Mouse (Mus musculus) hindbrain, postnatal 0 days (tissue): ENCODE measurements around the gene Upf1. TPM values are rescaled to one million over a fixed set of nuclear protein-coding genes. Genes with fewer than 3 reads are reported as not detected.

Source experiments
- ATAC-seq: fragments of 200-750 bp; cut with Nextera tagmentation; 2 replicates; pipeline ENCODE4 v1.8.0; 2017; ENCODE audit warnings: mild to moderate bottlenecking, moderate TSS enrichment, moderate library complexity
- DNase-seq: peaks from one replicate; pipeline ENCODE4 v3.0.0-alpha.2; 2015; ENCODE audit warnings: low spot score
- H3K27ac ChIP-seq: fragments of 300-500 bp; sonication (generic); 2 replicates; pipeline ENCODE4 v1.5.1; 2014; ENCODE audit warnings: mild to moderate bottlenecking
- H3K27me3 ChIP-seq: fragments of 300-500 bp; sonication (generic); 2 replicates; pipeline ENCODE4 v1.6.1; 2014; ENCODE audit warnings: low read length, mixed read lengths; ENCODE audit not compliant: insufficient read depth
- H3K36me3 ChIP-seq: fragments of 300-500 bp; sonication (generic); 2 replicates; pipeline ENCODE4 v1.6.1; 2014; ENCODE audit warnings: low read length, mixed read lengths; ENCODE audit not compliant: insufficient read depth
- H3K4me1 ChIP-seq: fragments of 300-500 bp; sonication (generic); 2 replicates; pipeline ENCODE4 v1.6.1; 2014; ENCODE audit warnings: antibody characterized with exemption, low read length, mixed read lengths; ENCODE audit not compliant: insufficient read depth
- H3K4me2 ChIP-seq: fragments of 300-500 bp; sonication (generic); 2 replicates; pipeline ENCODE4 v1.6.1; 2014; ENCODE audit warnings: low read depth, mild to moderate bottlenecking, low read length, moderate library complexity, mixed read lengths
- H3K4me3 ChIP-seq: fragments of 300-500 bp; sonication (generic); 2 replicates; pipeline ENCODE4 v1.5.1; 2014; ENCODE audit warnings: low read length
- H3K9ac ChIP-seq: fragments of 300-500 bp; sonication (generic); replicated peaks from 2 replicates; pipeline ENCODE4 v1.6.1; 2014; ENCODE audit warnings: mild to moderate bottlenecking, low read length, moderate library complexity, mixed read lengths
- H3K9me3 ChIP-seq: fragments of 300-500 bp; sonication (generic); 2 replicates; pipeline ENCODE4 v1.6.1; 2016; ENCODE audit warnings: low read length, mixed read lengths
- CTCF ChIP-seq: IDR thresholded peaks from 2 replicates; pipeline ENCODE4 v1.5.1; 2016; ENCODE audit warnings: antibody characterized with exemption, control low read depth, low read depth
- WGBS: fragments of 180-500 bp; shearing (Covaris S2); extraction: QIAGEN DNeasy Blood & Tissue Kit; methylation state at CpG from one replicate; pipeline ENCODE4 v1.1.7; 2014; 5-methylcytosine and 5-hydroxymethylcytosine counted together
- polyA plus RNA-seq: library from polyadenylated mRNA; unstranded; fragments of >200 nt; fragmentation: Nextera tagmentation; extraction: Ambion mirVana; gene quantifications from 2 replicates; pipeline ENCODE4 v1.2.1, GENCODE M21; 2015
- total RNA-seq: library from RNA; depleted of rRNA; stranded (reverse); fragments of >200 nt; gene quantifications from 2 replicates; pipeline ENCODE4 v1.2.3, GENCODE M21; 2014

Upf1 gene
- total and polyA plus RNA-seq, 2 experiments from 2014 or later, result 8.6 to 48.4 TPM

DNA sequence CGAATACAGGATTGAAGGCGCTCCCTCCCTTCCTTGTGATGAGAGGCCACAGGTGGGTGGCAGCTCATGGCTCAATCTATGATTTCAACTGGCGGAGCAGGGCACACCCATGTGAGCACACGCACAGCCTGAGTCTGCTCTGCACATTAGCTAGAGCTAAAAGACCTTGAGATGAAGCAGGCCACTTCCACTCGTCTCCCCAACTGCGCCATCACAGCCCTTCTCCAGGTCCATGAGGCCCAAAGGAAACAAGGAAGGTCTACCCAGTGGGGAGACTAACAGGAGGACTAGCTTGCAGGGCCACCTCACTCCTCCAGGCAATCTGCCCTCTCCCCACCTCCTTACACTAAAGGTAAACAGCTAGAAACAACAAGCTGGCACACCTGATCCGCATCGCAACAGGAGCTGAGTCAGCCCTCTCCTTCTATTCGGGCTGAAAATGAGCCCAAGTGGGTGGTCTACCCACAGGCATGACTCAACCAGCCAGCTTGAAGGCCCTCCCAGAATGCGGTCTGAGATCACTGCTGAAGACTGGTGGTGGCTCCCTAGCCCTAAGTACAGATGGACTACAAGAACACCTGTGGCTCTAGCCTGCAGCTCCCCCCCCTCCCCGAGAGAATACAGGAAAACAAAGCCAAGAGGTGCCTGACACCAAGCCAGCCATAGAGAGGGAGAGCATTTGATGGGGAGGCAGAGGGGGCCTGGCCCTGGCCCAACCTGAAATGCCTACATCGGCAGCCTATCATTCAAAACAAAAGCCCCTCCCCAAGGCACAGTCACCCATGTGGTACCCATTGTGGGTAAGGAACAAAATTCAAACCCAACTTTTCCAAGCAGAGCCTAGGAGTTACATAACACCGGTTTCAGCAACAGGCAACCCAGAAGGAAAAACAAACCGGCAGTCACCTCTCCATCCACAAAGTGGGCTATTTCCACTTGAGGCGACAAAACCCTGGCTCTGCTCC, 1.8 kb downstream of the Upf1 start:
- no peak for TF ChIP-seq CTCF
- ATAC-seq (no peak), DNase-seq (no peak)
- H3K36me3 ChIP-seq, result 0 out of 2 replicates have a peak, but pooled peaks cover 5% of the 10 kb centered on the region
- WGBS, result 48% methylated on average over 15 of the region's 15 CpGs
- no peak overlapping the region for H3K27ac ChIP-seq
- H3K4me2 ChIP-seq, result peak overlapping the region; percentile 100
- H3K4me1 ChIP-seq, result peaks cover 22% of the 10 kb centered on the region
- no peaks in the 10 kb centered on the region for H3K27me3 ChIP-seq
- peak overlapping the region; percentile 97 for H3K9ac ChIP-seq
- H3K9me3 ChIP-seq, result no peaks in the 10 kb centered on the region
- peak overlapping the region; percentile 100 for H3K4me3 ChIP-seq

DNA sequence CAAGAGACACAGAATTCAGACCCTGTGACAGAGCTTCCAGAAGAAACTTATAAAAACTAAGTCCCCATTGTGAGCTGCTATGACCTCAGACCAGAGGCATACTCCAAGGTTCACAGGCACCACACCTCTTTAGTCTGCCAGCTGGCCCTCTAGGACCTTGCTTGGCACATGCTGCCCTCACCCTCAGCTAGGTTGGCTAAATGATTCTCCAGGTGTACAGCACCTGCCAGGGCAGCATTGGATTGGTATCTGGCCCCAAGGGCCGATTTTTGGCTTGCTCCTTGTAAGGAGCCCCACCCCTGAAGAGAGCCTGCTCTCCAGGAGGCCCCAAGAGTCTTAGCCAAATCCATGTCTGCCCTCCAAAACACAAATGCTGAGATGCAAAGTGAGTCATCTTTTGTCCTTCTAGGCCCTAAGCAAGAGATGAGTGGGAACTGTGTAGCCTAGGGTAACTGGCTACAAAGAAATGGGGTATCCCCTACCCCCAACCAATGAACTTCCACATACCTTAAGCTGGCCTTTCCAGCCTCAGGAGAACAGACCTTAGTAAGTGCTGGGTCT, 5.1 kb downstream of the Upf1 start:
- Histone ChIP-seq H3K27me3 (no peaks in the 10 kb centered on the region), H3K9ac (peak overlapping the region; percentile 21; the same call in 1 of the 2 replicates), H3K36me3 (0 out of 2 replicates have a peak, but pooled peaks cover 5% of the 10 kb centered on the region), H3K4me3 (no peak overlapping the region), H3K27ac (no peak overlapping the region), H3K4me1 (peaks cover 17% of the 10 kb centered on the region), H3K9me3 (no peaks in the 10 kb centered on the region), H3K4me2 (no peak overlapping the region)
- no peak for TF ChIP-seq CTCF
- no peak for DNase-seq
- ATAC-seq, result no peak
- 58% methylated on average over 1 of the region's 1 CpGs for WGBS

GRCm38 (mm10) chr8:70347443-70347842, 5.6 kb downstream of the Upf1 start:
- no peak overlapping the region for H3K9ac ChIP-seq
- WGBS, result 83% methylated on average over 4 of the region's 4 CpGs

DNA sequence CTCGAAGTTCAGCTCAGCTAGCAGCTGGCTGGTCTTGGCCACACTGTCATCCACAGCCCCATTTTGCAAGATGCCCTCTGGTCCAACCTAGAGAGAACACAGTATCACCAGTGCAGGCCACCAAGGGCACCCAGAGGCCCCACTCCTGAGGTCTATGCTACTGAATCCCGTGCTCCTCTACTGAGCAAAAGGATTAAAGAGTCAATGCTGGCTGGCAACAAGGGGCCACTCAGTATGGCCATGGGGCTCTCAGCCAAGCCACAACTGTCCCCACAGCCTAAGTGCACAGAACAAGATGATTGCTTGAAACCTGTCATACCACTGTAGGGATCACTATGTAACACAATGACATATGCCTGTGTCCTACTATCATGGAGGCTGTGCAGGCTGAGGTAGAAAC, 8.8 kb downstream of the Upf1 start:
- WGBS, result 85% methylated on average over 2 of the region's 2 CpGs
- no peak for ATAC-seq

More at GRCm38 (mm10) chr8:70347443-70347842, 5.6 kb downstream of the Upf1 start:
- Histone ChIP-seq H3K9me3 (no peaks in the 10 kb centered on the region), H3K4me2 (no peak overlapping the region), H3K27me3 (no peaks in the 10 kb centered on the region), H3K36me3 (peaks cover 6% of the 10 kb centered on the region; the same call in 1 of the 2 replicates), H3K27ac (no peak overlapping the region), H3K4me3 (no peak overlapping the region), H3K4me1 (peaks cover 17% of the 10 kb centered on the region)
- ATAC-seq, result no peak
- DNase-seq, result no peak
- no peak for TF ChIP-seq CTCF

DNA sequence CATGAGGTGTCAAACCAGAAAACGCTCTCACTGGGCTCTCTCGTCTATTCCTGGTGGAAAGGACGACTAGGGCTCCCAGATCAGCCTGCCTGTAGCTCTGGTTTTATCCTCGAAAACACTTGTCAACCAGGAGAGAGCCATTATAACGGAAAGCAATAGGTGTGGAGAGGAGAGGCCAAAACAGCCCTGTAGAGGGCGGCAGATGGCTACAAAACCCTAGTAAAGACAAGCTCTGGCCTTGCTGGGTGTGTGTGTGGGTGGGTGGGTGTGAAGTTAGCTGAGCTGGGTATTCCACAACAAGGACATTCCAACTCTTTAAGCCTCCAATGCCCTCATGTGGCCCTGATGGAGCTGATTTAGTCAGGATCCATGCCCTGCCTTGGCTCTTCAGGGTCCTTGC, 9.4 kb downstream of the Upf1 start:
- Histone ChIP-seq H3K9me3 (no peaks in the 10 kb centered on the region), H3K4me3 (no peak overlapping the region), H3K9ac (no peak overlapping the region), H3K4me2 (no peak overlapping the region), H3K36me3 (peaks cover 35% of the 10 kb centered on the region), H3K4me1 (no peaks in the 10 kb centered on the region), H3K27ac (no peak overlapping the region), H3K27me3 (no peaks in the 10 kb centered on the region)
- TF ChIP-seq CTCF, result peak; percentile 80
- WGBS, result 53% methylated on average over 6 of the region's 6 CpGs
- ATAC-seq, result peak; percentile 68; the same call in 1 of the 2 replicates
- peak; percentile 75 for DNase-seq

More for the DNA sequence above, 8.8 kb downstream of the Upf1 start:
- no peaks in the 10 kb centered on the region for H3K27me3 ChIP-seq
- TF ChIP-seq CTCF, result no peak
- no peaks in the 10 kb centered on the region for H3K9me3 ChIP-seq
- H3K4me1 ChIP-seq, result no peaks in the 10 kb centered on the region
- no peak overlapping the region for H3K4me2 ChIP-seq
- no peak overlapping the region for H3K9ac ChIP-seq
- H3K27ac ChIP-seq, result no peak overlapping the region
- no peak for DNase-seq
- H3K36me3 ChIP-seq, result peaks cover 34% of the 10 kb centered on the region
- no peak overlapping the region for H3K4me3 ChIP-seq

- DNase-seq, result no peak
- Histone ChIP-seq H3K4me3 (no peak overlapping the region), H3K27ac (no peak overlapping the region), H3K36me3 (peaks cover 41% of the 10 kb centered on the region), H3K4me1 (no peaks in the 10 kb centered on the region), H3K9me3 (no peaks in the 10 kb centered on the region), H3K27me3 (no peaks in the 10 kb centered on the region), H3K4me2 (no peak overlapping the region), H3K9ac (no peak overlapping the region)
- TF ChIP-seq CTCF, result no peak
- 69% methylated on average over 7 of the region's 7 CpGs for WGBS
- no peak for ATAC-seq
These were observed 10.0 kb downstream of the Upf1 start for GRCm38 (mm10) chr8:70343076-70343475.
